Mouse (Mus musculus) right cerebral cortex, postnatal 4 days (tissue): ENCODE measurements around the gene Myh7.
"Not testable (repeated sequence)": the region's sequence is repeated elsewhere in the genome, so short reads cannot be mapped to it uniquely, and the experiment has no call there.

Experiments
- DNase-seq: peaks from one replicate; pipeline ENCODE4 v3.0.0-alpha.2; 2022

Myh7 gene

DNA sequence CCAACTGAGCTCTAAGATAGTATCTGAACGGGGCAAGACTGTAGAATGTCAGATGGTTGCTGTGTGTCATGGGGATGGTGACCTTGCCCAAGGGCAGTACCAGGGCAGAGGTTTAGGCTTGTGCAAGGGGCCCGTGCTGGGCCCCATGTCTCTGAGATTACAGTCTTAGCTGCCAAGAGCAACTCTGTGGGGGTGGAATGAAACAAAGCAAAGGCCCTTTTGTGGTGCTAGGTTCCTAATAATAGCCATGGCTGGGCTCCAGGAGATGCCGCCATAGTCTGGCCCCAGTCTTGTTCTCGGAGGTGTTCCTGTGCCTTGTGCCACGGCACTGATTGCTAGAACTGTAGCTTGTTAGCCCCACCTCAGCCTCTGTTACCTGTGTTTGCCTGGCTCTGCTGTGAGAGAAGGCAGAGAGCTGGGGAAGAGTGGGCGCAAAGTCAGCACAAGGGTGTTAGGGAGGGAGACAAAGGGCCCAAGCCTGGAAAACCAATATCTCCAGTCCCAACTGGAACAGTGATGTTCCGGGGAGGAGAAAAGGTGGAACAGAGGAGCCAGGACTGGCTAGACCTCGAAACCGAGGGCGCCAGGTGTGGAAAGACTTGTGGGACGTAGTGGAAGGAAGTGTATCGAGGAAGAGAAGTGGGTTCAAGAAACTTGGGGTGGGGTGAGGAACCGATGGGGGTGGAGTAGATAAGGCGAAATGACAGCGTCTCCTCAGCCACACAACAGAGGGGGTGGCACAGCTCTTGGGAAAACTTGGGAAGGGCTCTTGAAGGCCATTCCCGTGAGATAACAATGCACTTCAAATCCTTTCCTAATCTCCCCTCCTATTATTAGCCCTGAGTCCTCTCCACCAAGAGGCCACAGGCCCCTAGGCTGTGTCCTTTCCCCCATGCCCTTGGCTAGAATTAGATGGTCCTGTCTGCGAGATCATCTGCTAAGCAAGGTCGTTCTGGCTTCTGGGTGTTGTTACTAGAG, 9.7 kb upstream of the Myh7 start:
- DNase-seq = no peak

DNA sequence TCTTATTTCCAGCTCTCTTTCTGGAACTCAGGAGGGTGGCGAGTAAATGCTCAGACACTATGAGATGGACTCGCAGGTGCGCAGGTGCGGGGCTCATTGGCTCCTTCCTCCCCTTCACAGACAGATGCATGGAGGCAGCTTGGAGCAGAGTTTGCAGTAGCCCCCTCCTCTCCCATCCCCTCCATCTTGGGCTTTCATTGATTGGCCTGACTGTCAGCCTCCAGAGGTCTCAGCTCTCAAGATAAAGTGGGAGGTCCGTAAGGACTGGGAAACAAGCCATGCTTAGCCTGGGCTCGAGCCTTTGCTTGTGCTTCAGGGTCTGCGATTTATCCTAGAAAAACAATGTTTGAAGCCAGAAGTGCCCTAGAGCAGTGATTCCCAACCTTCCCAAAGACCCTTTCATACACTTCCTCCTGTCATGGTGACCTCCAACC, 8.3 kb upstream of the Myh7 start:
- no peak for DNase-seq

DNA sequence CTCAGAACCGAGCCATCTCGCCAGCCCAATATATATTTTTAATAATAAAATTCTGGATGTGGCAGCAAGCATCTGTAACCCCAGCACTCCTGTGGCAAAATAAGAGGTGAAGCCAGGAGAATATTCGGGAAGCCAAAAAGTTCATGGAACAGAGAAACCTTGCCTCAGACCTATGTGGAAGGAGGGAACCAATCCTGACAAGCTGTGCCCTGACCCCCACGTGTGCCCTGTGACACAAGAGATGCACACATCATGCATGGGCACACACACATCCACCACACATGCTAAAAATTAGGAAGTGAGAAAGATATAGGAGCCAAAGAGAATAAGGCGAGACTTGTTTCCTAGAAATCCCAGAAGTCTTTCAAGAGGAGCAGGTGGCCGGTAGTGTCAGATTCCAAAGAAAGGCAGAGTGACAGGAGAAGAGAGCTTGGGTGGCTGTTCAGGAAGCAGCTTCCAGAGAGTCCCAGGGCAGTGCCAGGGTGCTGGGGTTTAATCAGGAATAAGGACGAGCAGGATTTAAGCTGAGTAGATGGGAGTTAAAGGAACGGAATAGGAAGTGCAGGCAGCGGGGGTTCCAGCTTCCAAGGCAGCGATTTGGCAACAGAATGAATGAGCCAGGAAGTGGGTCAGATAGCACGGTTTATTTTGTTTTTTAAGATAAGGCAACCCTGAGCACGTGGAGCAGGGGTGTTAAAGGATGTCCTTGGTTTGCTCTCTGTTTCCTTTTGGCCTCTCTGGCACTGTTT, 7.7 kb upstream of the Myh7 start:
- DNase-seq = no peak

DNA sequence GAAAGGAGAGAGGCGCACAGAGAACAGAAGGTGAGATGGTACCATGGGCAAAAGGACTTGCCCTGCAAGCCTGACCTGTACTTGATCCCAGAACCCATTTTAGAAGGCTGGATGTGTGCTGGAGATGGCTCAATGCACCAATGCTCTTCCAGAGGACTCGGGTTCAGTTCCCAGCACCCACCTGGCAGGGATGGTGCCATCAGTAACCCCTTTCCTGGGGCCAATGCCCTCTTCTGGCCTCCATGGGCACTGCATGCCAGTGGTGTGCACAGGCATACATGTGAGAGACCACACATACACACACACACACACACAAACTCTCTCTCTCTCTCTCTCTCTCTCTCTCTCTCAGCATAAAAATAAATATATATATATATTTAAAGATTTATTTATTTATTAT, 7.0 kb upstream of the Myh7 start:
- DNase-seq = no peak

DNA sequence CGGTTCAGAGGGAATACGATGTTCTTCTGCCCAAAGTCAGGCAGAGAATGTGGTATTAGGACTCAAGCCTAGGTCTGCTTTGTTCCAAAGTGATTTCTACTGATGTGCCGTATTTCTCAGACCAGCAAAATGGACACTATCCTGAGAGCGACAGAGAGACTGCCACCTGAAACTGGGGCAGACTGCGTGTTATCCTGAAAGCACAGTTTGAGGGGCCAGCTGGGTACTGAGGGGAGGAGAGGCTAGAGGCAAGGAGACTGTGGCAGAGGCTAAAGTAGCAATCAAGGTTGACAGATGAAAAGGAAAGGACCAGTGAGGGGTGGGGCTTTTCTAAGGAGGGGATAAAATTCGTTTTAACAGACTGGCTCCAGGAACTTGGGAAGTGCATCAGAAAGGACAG, 6.4 kb upstream of the Myh7 start:
- DNase-seq = no peak

DNA sequence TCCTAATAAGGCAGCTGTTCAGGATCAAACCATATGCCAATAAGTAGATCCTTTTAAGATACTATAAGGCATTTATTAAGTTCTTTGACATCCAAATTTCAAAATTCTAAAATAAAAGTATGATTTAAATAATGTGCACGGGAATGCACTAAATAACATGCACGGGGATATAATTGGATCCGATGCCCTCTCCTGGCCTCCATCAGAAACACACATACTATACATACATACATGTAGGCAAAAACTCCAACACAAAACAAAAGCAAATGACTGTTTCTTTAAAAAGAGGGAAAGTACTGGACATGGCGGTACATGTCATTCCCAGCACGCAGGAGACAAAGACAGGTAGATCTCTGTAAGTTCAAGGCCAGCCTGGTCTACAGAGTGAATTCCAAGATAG, 5.4 kb upstream of the Myh7 start:
- DNase-seq = not testable (repeated sequence)

DNA sequence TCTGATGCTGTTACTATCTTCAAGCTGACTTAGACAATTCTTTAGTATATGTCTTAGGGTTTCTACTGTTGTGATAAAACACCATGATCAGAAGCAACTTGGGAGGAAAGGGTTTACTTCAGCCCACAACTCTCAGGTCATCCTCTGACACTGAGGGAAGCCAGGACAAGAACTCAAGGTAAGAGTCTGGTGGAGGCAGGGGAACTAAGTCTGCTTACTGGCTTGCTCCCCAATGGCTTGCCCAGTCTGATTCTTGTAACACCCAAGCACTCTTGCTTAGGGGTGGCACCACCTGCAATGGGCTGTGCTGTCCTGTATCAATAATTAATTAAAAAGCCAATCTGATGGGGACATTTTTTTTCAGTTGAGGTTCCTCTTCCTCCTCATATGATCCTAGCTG, 4.3 kb upstream of the Myh7 start:
- no peak for DNase-seq

DNA sequence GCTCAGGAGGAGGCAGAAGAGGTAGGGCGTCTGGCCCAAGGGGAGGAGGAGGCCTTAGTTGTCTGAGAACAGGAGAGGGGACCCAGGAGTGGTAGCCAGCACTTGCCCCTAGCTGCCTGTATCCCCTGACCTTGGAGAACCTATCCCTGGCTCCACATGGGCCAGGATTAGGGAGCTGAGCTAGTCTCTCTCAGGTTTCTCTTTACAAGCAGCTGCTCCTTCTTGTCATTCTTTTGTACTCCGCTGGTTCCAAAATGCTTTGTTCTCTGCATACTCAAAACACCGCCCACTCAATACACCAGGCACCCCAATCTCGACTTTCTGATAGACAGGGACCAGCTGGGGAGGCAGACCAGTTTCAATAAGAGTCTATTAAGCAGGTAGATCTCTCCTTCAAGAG, 2.9 kb upstream of the Myh7 start:
- no peak for DNase-seq

DNA sequence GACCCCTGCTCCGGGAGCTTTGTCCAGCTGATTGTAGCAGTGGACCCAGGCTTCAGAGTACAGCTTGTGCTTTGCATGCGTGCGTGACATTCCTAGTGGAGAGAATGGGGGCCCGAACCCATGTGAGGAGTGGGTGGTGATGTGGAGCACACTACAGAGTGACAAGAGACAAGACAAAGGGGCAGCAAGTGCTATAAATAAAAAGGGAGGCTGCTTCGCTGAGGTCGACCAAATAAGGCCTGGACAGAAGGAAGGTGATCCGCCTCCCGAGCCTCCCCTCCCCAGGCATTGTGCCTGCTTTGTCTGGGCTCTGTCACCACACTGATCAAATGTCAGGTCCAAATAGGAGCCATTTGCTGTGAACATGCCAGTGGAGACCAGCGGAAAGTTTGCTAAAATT, 2.4 kb upstream of the Myh7 start:
- no peak for DNase-seq

DNA sequence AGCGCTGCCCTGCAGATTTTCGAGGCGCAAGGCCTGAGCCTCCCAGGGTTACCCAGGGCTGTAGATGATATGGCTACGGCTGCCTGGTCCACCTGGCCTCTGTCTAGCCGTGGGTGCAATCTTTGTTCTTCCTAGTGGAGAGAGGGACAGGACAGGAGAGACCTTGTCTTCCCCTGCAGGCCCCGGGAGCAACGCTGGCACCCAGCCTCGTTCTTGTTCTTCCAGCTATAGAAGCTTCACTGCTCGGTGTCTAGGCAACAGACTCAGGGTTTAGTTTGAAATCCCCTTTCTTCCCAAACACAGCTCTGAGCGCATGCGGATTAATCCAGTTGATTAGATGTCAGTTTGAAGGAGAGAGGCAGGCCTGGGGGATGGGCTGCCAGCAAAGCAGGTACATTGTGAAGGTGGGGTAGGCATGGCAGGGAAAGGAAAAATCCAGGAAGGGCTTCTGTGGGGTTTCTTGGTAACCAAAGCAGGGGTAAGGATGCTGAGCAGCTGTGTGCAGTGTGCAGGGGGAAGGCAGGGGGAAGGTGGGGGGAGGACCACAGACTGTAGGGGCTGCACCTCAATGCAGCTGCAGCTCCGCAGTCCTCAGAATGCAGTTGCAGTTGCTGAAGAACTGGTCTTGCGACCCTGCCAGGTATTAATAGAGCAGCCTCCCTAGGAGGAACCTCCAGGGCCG, 1.2 kb upstream of the Myh7 start:
- peak; percentile 76 for DNase-seq

DNA sequence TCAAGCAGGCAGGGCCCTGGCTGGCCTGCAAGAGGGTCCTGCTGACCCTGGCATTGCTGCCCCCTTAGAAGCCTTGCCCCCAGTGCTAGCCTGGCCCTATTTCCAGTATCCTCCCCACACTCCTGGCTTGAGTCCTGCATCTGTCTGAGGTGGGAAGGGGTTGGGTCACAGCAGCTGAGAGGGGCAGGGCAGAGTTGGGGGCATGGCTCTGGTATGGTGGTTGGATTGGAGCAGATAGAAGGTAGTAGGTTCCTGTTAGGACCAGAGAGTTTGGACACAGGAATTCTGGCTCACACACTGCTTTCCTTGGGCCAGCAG, 402 bp upstream of the Myh7 start:
- no peak for DNase-seq

DNA sequence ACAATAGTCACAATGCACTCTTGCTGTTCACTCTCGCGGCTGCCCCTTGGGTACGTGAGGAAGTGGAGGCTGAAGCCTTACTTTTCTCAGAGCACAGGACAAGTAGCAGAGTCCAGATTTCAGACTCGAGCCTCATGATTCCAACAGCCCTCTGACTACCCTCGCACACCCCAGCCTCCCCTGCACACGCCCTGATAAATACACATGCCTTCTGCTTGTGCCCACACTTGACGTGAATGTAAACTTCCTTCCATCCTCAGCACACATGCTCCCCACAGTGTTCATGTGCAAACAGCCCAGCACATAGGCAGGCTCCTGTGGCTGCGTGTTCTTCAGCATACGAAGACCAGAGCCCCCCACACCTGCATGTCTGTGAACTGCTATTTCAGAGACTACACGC, 790 bp downstream of the Myh7 start:
- DNase-seq = no peak

DNA sequence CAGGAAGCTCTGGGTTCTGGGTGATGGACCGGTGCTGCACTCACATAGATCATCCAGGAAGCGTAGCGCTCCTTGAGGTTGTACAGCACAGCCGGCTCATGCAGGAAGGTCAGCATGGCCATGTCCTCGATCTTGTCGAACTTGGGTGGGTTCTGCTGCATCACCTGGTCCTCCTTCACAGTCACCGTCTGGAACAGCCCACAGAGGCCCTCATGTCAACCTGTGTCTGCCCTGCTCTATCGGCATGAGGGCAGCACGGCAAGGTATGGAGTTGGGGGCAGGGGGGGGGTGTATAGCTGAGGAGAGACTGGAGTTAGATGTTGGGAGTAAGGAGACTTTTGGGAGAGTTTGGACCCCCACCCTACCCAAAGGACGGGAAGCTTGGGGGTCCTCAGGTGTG, 2.2 kb downstream of the Myh7 start:
- DNase-seq = no peak

DNA sequence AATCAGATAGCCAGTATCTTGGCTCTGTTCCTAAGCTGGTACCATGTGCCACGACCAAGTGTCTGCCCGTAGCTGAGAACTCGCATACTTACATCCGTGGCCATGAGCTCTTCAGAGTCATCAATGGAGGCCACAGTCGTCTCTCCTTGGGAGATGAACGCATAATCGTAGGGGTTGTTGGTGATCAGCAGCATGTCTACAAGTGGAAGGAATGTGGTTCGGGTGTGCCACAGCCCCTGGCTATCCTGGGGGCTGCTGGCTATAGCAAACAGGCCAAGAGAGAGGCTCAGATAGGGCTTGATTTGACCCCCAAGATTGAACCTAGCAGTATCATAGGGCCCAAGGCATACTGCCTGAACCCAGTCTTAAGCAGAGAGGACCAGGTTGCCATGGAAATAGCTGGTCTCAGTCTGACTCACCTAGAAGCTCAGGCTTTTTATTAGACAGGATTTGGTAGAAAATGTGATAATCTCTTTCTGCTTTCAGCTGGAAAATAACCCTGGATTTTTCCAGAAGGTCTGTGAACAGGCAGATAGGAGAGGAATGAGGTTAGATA, 4.5 kb downstream of the Myh7 start:
- DNase-seq = no peak

DNA sequence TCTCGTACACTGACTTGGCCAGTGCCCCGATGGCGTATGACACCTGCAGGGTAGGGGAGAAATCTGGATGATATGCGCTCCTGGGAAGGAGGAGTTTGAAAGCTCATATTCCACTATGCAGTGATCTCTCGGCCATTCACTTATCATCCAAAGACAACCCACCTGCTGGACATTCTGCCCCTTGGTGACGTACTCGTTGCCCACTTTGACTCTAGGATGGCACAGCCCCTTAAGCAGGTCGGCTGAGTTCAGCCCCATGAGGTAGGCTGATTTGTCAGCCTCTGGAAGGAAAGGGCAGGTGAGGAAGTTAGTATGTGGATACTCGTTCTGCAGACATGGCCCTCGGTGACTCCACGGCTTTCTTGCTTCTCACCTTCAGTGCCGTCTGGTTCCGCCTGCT, 5.5 kb downstream of the Myh7 start:
- no peak for DNase-seq

DNA sequence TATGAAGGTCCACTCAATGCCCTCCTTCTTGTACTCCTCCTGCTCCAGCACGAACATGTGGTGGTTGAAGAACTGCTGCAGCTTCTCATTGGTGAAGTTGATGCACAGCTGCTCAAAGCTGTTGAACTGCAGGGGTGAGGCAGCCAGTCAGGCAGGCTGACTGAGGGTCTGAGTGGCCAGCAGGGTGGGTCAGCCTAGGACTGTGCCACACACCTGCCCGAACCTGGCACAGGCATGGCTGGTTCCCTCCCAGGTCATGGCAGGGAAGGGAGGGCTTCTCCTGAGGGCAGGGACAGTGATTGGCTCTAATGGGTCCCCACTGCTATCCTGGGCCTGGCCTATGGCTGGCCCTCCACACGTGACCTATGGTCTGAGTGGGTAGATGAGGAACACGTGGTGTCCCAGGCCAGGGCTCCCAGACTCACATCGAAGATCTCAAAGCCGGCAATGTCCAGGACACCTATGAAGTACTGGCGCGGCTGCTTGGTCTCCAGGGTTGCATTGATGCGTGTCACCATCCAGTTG, 6.0 kb downstream of the Myh7 start:
- DNase-seq = not testable (repeated sequence)

DNA sequence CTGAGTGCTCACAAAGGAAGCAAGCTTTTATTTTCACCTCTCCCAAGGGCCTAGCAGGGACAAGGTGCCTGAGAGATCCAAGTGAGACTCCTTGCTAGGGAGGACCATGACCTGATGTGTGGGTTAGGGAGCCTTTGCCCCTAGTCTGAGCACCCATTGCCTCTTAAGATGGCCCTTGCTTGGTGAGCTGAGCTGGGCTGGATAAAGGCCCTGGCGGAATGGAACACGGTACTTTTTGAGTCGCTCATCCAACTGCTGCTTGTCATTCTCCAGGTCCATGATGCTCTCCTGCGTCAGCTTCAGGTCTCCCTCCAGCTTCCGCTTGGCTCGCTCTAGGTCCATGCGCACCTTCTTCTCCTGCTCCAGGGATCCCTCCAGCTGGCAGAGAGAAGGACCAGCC, 12.5 kb downstream of the Myh7 start:
- DNase-seq = no peak

DNA sequence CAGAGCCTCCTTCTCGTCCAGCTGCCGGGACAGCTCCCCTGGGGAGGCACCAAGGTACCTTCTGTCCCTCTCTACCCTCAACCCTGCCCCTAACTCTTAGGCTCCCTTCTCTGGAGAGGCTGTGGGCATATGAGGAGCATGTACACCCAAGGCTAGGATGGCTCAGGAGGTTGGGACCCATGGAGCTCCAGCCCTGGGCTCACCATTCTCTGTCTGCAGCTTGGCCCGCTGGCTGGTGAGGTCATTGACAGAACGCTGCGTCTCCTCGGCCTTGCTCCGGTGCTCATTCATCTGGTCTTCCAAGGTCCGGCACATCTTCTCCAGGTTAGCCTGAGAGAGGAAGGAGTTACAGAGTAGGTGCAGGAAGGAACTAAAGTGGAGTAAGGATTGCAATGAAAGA, 15.8 kb downstream of the Myh7 start:
- DNase-seq = no peak

DNA sequence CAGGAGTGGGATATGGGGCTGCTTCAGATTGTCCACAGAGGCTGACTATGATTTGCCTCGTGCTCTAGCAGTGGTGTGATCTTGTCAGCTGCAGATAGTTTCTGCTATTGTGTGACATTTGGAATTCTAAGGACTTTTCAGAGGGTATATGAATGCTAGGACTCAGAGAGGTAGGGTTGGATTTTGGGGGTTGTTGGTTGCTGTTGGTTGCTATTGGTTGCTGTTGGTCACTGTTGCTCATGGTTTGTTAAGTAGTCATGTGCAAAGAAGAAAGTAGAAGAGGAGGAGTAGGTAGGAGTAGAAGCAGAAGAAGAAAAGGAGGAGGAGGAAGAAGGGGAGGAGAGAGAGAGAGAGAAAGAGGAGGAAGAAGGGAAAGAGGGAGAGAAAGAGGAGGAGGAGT, 17.8 kb downstream of the Myh7 start, which contains the start of gene Gm17428:
Gene Gm17428, plus strand, starts transcription at position 301 of the 400 bp plus-strand sequence.
- no peak for DNase-seq

DNA sequence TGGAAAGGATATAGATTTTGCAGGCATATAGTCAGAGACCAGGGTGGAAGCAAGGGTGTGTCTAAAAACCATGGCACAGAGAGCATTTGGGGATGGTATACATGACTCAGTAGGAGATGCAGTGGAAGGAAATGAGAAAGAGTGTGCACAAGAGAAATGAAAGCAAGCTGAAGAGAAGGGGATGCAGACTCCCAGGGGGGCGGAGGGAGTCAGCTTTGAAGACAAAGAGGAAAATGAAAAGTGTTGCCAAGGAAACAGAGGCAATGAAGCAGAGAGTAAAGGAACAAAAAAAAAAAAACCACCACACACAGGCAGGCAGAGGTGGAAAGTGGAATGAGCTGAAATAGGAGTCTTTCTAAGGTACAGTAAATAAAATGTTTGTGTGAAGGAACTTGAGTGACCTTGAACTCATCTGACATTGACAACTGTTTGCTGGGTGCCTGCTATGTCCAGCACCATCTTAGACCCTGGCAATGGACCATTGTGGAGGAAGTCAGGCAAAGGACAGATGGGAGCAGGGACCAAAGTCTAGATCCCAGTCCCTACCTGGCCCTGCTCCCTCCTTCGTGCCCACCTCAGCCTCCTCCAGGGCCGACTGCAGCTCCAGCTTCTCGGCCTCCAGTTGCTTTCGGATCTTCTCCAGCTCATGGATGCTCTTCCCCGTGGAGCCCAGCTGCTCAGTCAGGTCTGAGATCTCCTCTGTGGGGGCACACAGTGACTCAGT, 20.2 kb downstream of the Myh7 start:
- DNase-seq = peak; percentile 42

DNA sequence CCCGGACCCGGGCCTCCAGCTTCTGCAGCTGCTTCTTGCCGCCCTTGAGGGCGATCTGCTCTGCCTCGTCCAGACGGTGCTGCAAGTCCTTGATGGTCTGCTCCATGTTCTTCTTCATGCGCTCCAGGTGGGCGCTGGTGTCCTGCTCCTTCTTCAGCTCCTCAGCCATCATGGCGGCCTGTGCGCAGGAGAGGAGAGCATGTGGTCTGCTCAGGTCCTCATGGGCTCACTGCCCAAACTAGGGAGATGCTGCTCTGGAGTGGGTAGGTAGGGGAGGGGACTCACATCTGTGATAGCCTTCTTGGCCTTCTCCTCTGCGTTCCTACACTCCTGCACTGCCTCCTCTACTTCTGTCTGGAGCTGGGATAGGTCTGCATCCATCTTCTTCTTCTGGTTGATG, 21.6 kb downstream of the Myh7 start:
- not testable (repeated sequence) for DNase-seq

DNA sequence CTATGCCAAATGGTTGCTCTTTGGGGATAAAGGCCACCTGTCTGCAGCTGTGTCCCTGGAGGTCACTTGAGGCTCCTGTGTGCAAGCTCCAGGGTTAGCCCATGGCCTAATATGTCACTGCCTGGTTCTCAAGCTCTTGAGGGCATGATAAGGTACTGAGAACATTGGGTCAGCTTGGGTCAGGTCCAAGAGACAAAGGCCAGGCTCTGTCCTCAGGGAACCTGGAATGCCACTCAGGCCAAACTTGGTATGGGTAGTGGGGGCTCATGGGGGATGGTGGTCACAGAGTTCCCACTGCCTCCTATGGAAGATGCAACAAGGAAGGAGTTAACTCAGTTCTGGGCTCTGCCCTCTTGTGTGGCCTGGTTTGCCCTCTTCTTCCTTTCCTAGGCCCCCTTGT, 26.1 kb downstream of the Myh7 start:
- no peak for DNase-seq
